Mouse (Mus musculus) layer of hippocampus, postnatal 14 days (tissue): ENCODE results near the gene Zswim4. TPM values are rescaled to one million over a fixed set of nuclear protein-coding genes. Genes with fewer than 3 reads are reported as not detected.
"Not testable (repeated sequence)": the region's sequence is repeated elsewhere in the genome, so short reads cannot be mapped to it uniquely, and the experiment has no call there.

Source experiments
- DNase-seq, 2 experiments: peaks; one replicate each; pipeline ENCODE4 v3.0.0; 2021 to 2022; ENCODE audit warnings: low spot score in 2 of 2, mixed read lengths in 1 of 2
- long read RNA-seq, 2 experiments: library from polyadenylated mRNA; stranded (forward); transcript quantifications; one replicate each; pipeline ENCODE4 v2.0.0; 2021
- total RNA-seq, 2 experiments: library from RNA; stranded (reverse); gene quantifications; 2 replicates each; pipeline ENCODE4 v1.2.3; 2021

Zswim4 gene
- 10 to 100 TPM; 17.2 to 18.8 TPM for total RNA-seq
- long read RNA-seq, experiment 1, full-length matches to known transcripts = 2 of 7 reads
- long read RNA-seq, experiment 1, partial matches to known transcripts = 3 of 7 reads
- long read RNA-seq, experiment 1, other reads (novel, unspliced or antisense) = 2 of 7 reads
- long read RNA-seq, experiment 2, full-length matches to known transcripts = 3 of 9 reads
- long read RNA-seq, experiment 2, partial matches to known transcripts = 5 of 9 reads
- long read RNA-seq, experiment 2, other reads (novel, unspliced or antisense) = 1 of 9 reads

GRCm38 (mm10) chr8:84236998-84237473 is at the start of gene Zswim4:
Zswim4 (minus strand) TSS chr8:84237055.
- DNase-seq = peak; percentile 99 to 100

- not testable (repeated sequence) for DNase-seq
Observed at GRCm38 (mm10) chr8:84285665-84286064, 48.8 kb upstream of the Zswim4 start.

GRCm38 (mm10) chr8:84284608-84285063 is 47.8 kb upstream of the Zswim4 start:
- DNase-seq = peak; percentile 38 to 40

- no peak for DNase-seq
Observed at GRCm38 (mm10) chr8:84280777-84281176, 43.9 kb upstream of the Zswim4 start.

- DNase-seq = no peak
Observed at GRCm38 (mm10) chr8:84276447-84276846, 39.6 kb upstream of the Zswim4 start.

- DNase-seq = peak in 1 of 2 experiments; percentile 51
Observed at GRCm38 (mm10) chr8:84273968-84274367, 37.1 kb upstream of the Zswim4 start.

- DNase-seq = no peak
Observed at GRCm38 (mm10) chr8:84272302-84272701, 35.4 kb upstream of the Zswim4 start.

GRCm38 (mm10) chr8:84269950-84270773 is 33.3 kb upstream of the Zswim4 start, which contains the start of gene Ccdc130:
Ccdc130 (minus strand) TSS chr8:84270380.
- peak; percentile 99 to 100 for DNase-seq

- DNase-seq = no peak
Observed at GRCm38 (mm10) chr8:84261098-84261497, 24.2 kb upstream of the Zswim4 start.

- DNase-seq = peak; percentile 80 to 86
Observed at GRCm38 (mm10) chr8:84256822-84257610, 20.2 kb upstream of the Zswim4 start, which contains the start of gene Mri1. Mri1 (minus strand) TSS chr8:84257326.

- peak in 1 of 2 experiments; percentile 20 for DNase-seq
Observed at GRCm38 (mm10) chr8:84256458-84256821, 19.6 kb upstream of the Zswim4 start.

GRCm38 (mm10) chr8:84255858-84256257 is 19.0 kb upstream of the Zswim4 start:
- no peak for DNase-seq

GRCm38 (mm10) chr8:84249257-84250170 is 12.7 kb upstream of the Zswim4 start, which contains the start of gene D8Ertd738e:
D8Ertd738e (minus strand) TSS chr8:84249719.
- peak; percentile 81 to 92 for DNase-seq

GRCm38 (mm10) chr8:84241821-84242220 is 5.0 kb upstream of the Zswim4 start:
- DNase-seq = no peak

- DNase-seq = no peak
Observed at GRCm38 (mm10) chr8:84241167-84241566, 4.3 kb upstream of the Zswim4 start.

- DNase-seq = no peak
Observed at GRCm38 (mm10) chr8:84237542-84238229, 831 bp upstream of the Zswim4 start.

- no peak for DNase-seq
Observed at GRCm38 (mm10) chr8:84236410-84236997, 351 bp downstream of the Zswim4 start.

- DNase-seq = no peak
Observed at GRCm38 (mm10) chr8:84235746-84236409, 977 bp downstream of the Zswim4 start.
